In the genomic region with DNA sequence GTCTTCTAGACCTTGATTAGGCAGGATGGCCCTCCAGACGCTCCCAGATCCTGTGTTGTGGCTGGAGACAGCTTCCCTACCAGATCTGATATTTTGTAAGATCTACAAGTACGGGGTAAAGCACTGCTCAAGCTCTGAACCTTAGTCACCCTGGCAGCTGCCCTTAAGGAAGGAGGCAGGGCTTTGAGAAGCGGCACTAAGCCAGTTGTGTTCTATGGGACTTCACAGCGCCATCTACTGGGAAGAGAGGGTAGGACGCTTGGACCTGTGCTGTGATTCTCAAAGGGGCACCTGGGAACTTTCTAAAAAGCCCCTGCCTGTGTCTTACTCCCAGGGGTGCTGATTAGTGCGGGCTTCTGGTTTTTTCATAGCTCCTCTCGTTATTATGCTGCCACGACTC, we compare ENCODE assay signal across 8 mouse cellular contexts. TPM values are rescaled to one million over a fixed set of nuclear protein-coding genes. Genes with fewer than 3 reads are reported as not detected.
DNase-seq lines count a peak whose midpoint lies in the region; ATAC-seq and TF ChIP-seq lines count a peak whose summit lies in the region.

No protein-coding gene starts in this region.

- peaks cover 14% of the 10 kb centered on the region for H3K4me1 ChIP-seq in forebrain, embryonic 13.5 days
- no peaks in the 10 kb centered on the region; the same call in 1 of the 2 replicates for H3K4me1 ChIP-seq in lung, postnatal 0 days (ENCODE audit: insufficient read depth, low read depth, low read length)

- TF ChIP-seq EP300 in lung, postnatal 0 days (IDR thresholded peaks at IDR 0.05) = no peak

- H3K4me2 ChIP-seq in forebrain, embryonic 13.5 days = no peak overlapping the region
- no peak overlapping the region for H3K4me2 ChIP-seq in lung, postnatal 0 days (replicated peaks; ENCODE audit: low read depth, low read length)

- ATAC-seq in Patski = peak; percentile 65
- ATAC-seq in forebrain, embryonic 13.5 days = peak; percentile 75
- ATAC-seq in lung, postnatal 0 days = peak; percentile 89
- no peak for ATAC-seq in erythroid progenitor cell, adult 5-6 weeks (replicated peaks; ENCODE audit: low FRiP score, poor library complexity, severe bottlenecking)

- H3K4me3 ChIP-seq in forebrain, embryonic 13.5 days = no peak overlapping the region
- no peak overlapping the region for H3K4me3 ChIP-seq in layer of hippocampus, adult 2 months
- H3K4me3 ChIP-seq in lung, postnatal 0 days (ENCODE audit: low read depth, low read length) = no peak overlapping the region

- H3K27me3 ChIP-seq in Patski = peaks cover 16% of the 10 kb centered on the region
- no peaks in the 10 kb centered on the region for H3K27me3 ChIP-seq in forebrain, embryonic 13.5 days
- no peaks in the 10 kb centered on the region for H3K27me3 ChIP-seq in lung, postnatal 0 days (replicated peaks; ENCODE audit: insufficient read depth, low read length)

- DNase-seq in Patski (ENCODE audit: low read depth, low spot score) = peak; percentile 13
- DNase-seq in c-Kit-positive CD71-positive TER-119-positive erythroid progenitor cells, embryonic 14.5 days (ENCODE audit: low spot score) = peak; percentile 29
- peak; percentile 88 for DNase-seq in heart, postnatal 4 days
- peak; percentile 75 to 87 for DNase-seq in layer of hippocampus, adult 2 months (ENCODE audit: low spot score in 2 of 2)
- DNase-seq in lung, postnatal 0 days (ENCODE audit: low spot score) = peak; percentile 96
- DNase-seq in right cerebral cortex, postnatal 10 days (ENCODE audit: low spot score in 2 of 2) = peak; percentile 73 to 85

- peaks cover 8% of the 10 kb centered on the region for H3K36me3 ChIP-seq in forebrain, embryonic 13.5 days (ENCODE audit: poor library complexity, severe bottlenecking)
- no peaks in the 10 kb centered on the region for H3K36me3 ChIP-seq in lung, postnatal 0 days (ENCODE audit: insufficient read depth, low read length)

- H3K27ac ChIP-seq in forebrain, embryonic 13.5 days = no peak overlapping the region
- no peak overlapping the region for H3K27ac ChIP-seq in layer of hippocampus, adult 2 months
- H3K27ac ChIP-seq in lung, postnatal 0 days (ENCODE audit: low read length) = no peak overlapping the region

- CTCF ChIA-PET in Patski (lab: Charles Lee) = interaction anchor here (0.6 to 2.0 kb wide), 7 partner anchors 10 to 393 kb away, joined by 3 to 9 read pairs (median 4); no protein-coding TSS in a partner anchor

- peak; percentile 87 for TF ChIP-seq CTCF in Patski (IDR thresholded peaks at IDR 0.05)
- peak; percentile 94 for TF ChIP-seq CTCF in layer of hippocampus, adult 2 months (conservative IDR thresholded peaks at IDR 0.05)
- peak; percentile 88 for TF ChIP-seq CTCF in lung, postnatal 0 days (IDR thresholded peaks at IDR 0.05)

- 4% methylated on average over 8 of the region's 8 CpGs for WGBS in forebrain, embryonic 13.5 days
- 5% methylated on average over 8 of the region's 8 CpGs for WGBS in lung, postnatal 0 days

- 0 out of 2 replicates have a peak, but pooled peaks cover 4% of the 10 kb centered on the region for H3K9me3 ChIP-seq in forebrain, embryonic 13.5 days (replicated peaks)
- H3K9me3 ChIP-seq in lung, postnatal 0 days (ENCODE audit: low read length) = no peaks in the 10 kb centered on the region

- in situ Hi-C loops in Patski (cut with MboI; ENCODE audit: low pct_unique_long_range_greater_than_20kb) = no loop called here

- H3K9ac ChIP-seq in forebrain, embryonic 13.5 days = no peak overlapping the region
- H3K9ac ChIP-seq in lung, postnatal 0 days (replicated peaks; ENCODE audit: low read depth) = no peak overlapping the region

- POLR2A ChIA-PET in Patski (lab: Charles Lee) = no interaction called here

RNA-seq across cellular contexts. Expression of a gene that starts 33.3 kb away (rescaled TPM):
- polyA plus RNA-seq in Patski (2021) = not detected
- polyA plus RNA-seq in forebrain, embryonic 13.5 days (2015; fragmentation: Nextera tagmentation; extraction: Ambion mirVana) = 10.6 and 14.7 TPM in 2 replicates
- 1 to 10 TPM; 2.3 to 3.9 TPM for total RNA-seq in heart, postnatal 4 days (2021)
- total RNA-seq in layer of hippocampus, adult 2 months (2021) = 1 to 10 TPM; 1.7 to 3.2 TPM
- 45.0 and 64.3 TPM in 2 replicates for polyA plus RNA-seq in lung, postnatal 0 days (2015; fragmentation: Nextera tagmentation; extraction: Ambion mirVana)
- not detected in 2 replicates for total RNA-seq in erythroid progenitor cell, adult 5-6 weeks (2015; ENCODE audit: low replicate concordance)
- not detected in 2 replicates for total RNA-seq in erythroid progenitor cell, adult 5-6 weeks (2017; ENCODE audit: low replicate concordance)

Comparison
In these comparisons a context has a peak if more than half of its experiments do, and no peak if none do; other contexts are left out.
1. DNase-seq: peak in every context shown above with its lines; median percentile 96 in lung, postnatal 0 days; 88 in heart, postnatal 4 days; 81 in layer of hippocampus, adult 2 months; 79 in right cerebral cortex, postnatal 10 days; 29 in c-Kit-positive CD71-positive TER-119-positive erythroid progenitor cells, embryonic 14.5 days; 13 in Patski.